Mouse (Mus musculus): ENCODE measurements around the gene Lrrc51. TPM values are rescaled to one million over a fixed set of nuclear protein-coding genes. Genes with fewer than 3 reads are reported as not detected.

The Lrrc51 gene
- polyA plus RNA-seq, 1 experiment from 2014 or later, result 9.1 TPM

DNA sequence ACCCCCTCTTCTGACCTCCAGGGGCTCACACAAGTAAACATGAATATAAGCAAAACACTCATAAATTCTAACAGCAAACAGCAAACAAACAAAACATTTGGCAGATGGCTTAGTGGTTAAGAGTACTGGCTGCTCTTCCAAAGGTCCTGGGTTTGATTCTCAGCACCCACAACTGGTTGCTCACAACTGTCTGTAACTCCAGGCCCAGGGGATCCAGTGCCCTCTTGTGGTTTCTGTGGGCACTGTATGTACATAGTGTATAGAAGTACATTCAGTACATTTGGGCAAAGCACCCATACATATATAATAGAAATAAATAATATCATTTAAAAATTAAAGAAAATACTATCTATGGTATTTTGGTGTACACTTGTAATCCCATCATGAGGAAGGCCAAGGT, 30.8 kb downstream of the Lrrc51 start:
- Histone ChIP-seq H3K27ac (no peak overlapping the region), H3K9me3 (no peaks in the 10 kb centered on the region), H3K4me1 (peaks cover 18% of the 10 kb centered on the region), H3K4me2 (no peak overlapping the region), H3K4me3 (no peak overlapping the region), H3K9ac (no peak overlapping the region), H3K36me3 (replicated peaks) (0 out of 2 replicates have a peak, but pooled peaks cover 3% of the 10 kb centered on the region), H3K27me3 (replicated peaks) (no peaks in the 10 kb centered on the region)
- ATAC-seq (replicated peaks), result no peak

DNA sequence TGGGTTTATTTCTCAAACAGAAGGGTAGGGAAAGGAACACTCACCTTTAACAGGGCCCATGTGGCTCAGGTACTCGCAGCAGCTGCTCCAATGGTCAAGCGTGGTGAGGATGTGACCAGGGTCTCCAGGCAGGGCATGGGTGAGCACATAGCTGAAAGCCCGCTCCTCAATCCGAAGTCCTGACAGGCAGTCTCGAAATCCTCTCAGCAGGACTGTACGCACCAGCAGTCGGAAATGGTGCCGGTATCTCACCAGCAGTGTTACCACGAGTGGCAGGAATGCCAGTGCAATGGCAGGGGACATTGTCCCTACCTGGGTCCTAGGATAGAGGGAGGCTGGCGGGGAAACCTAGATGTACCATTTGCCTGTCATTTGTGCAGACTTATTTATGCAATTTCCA, 31.7 kb downstream of the Lrrc51 start:
- WGBS, result 93% methylated on average over 10 of the region's 10 CpGs

GRCm38 (mm10) chr7:101900331-101901097, 33.2 kb downstream of the Lrrc51 start:
- H3K4me1 ChIP-seq, result peaks cover 13% of the 10 kb centered on the region
- H3K27me3 ChIP-seq (replicated peaks), result no peaks in the 10 kb centered on the region
- no peak overlapping the region for H3K9ac ChIP-seq
- H3K4me3 ChIP-seq, result no peak overlapping the region
- no peak for ATAC-seq (replicated peaks)
- H3K4me2 ChIP-seq, result no peak overlapping the region
- WGBS, result 96% methylated on average over 16 of the region's 16 CpGs
- H3K36me3 ChIP-seq (replicated peaks), result 0 out of 2 replicates have a peak, but pooled peaks cover 3% of the 10 kb centered on the region
- H3K9me3 ChIP-seq, result no peaks in the 10 kb centered on the region
- no peak overlapping the region for H3K27ac ChIP-seq

More for the DNA sequence above, 31.7 kb downstream of the Lrrc51 start:
- Histone ChIP-seq H3K4me3 (no peak overlapping the region), H3K27me3 (replicated peaks) (no peaks in the 10 kb centered on the region), H3K36me3 (replicated peaks) (0 out of 2 replicates have a peak, but pooled peaks cover 3% of the 10 kb centered on the region), H3K27ac (no peak overlapping the region), H3K4me2 (no peak overlapping the region), H3K9ac (no peak overlapping the region), H3K9me3 (no peaks in the 10 kb centered on the region), H3K4me1 (peaks cover 19% of the 10 kb centered on the region)
- ATAC-seq (replicated peaks), result no peak

DNA sequence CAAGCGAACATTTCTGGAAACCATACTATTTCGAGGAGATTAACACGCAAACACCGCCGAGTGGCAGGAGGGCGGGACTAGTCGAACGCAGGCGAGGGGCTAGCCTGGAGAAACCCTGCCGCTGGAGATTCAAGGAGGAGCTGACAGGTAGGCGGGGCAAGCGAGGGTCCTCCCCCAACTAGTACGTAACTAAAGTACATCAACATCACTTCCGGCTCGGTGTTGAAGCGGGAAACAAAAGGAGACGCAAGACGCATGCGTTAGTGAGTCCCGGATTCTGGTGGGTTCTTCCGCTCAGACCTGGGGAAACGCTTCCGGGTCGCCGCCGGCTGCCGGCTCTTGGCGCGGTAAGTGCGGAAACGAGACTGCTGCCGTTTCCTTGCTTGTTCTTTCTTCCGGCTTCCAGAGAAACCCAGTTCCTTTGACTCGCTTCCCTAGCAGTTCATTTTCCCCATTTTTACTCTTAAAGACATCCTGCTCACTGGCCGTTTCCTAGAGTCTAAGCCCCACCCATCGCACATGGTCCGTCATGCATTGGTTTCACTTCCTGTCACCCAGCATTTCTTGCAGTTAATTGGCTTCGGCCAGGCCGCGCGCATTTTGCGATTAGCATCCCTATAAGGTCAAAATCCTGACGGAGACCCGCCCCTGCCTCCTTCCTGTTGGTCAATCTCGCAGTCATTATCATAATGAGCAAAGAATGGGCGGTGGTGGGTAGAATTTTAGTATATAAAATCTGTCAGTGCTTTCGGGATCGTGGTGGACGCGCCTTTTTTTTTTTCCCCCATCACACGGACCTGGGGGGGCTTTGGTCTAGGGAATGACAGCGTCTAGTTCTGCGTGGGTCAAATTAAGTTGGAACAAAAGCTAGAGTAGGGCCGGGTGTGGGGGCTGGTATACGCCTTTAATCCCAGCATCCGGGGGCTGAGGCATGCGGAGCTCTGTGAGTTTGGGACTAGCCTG, 37.3 kb downstream of the Lrrc51 start:
- Histone ChIP-seq H3K36me3 (replicated peaks) (0 out of 2 replicates have a peak, but pooled peaks cover 3% of the 10 kb centered on the region), H3K27me3 (replicated peaks) (no peaks in the 10 kb centered on the region), H3K4me2 (peak overlapping the region; percentile 49), H3K4me3 (peak overlapping the region; percentile 73), H3K9ac (peak overlapping the region; percentile 65), H3K4me1 (peaks cover 16% of the 10 kb centered on the region), H3K9me3 (no peaks in the 10 kb centered on the region), H3K27ac (peak overlapping the region; percentile 94)
- whole genome bisulfite sequencing, result under 1% methylated on average over 57 of the region's 57 CpGs
- ATAC-seq (replicated peaks), result peak; percentile 98

GRCm38 (mm10) chr7:101895695-101896094, 38.0 kb downstream of the Lrrc51 start:
- H3K9ac ChIP-seq, result peak overlapping the region; percentile 65
- WGBS, result 36% methylated on average over 9 of the region's 9 CpGs
- 0 out of 2 replicates have a peak, but pooled peaks cover 3% of the 10 kb centered on the region for H3K36me3 ChIP-seq (replicated peaks)
- H3K27me3 ChIP-seq (replicated peaks), result no peaks in the 10 kb centered on the region
- peak overlapping the region; percentile 38 for H3K4me2 ChIP-seq
- no peaks in the 10 kb centered on the region for H3K9me3 ChIP-seq
- H3K27ac ChIP-seq, result peak overlapping the region; percentile 94
- H3K4me1 ChIP-seq, result peaks cover 16% of the 10 kb centered on the region
- peak overlapping the region; percentile 73 for H3K4me3 ChIP-seq
- ATAC-seq (replicated peaks), result no peak; the same call in 1 of the 2 replicates

- ATAC-seq (replicated peaks), result no peak
- 87% methylated on average over 4 of the region's 4 CpGs for WGBS
- Histone ChIP-seq H3K9ac (no peak overlapping the region), H3K27ac (no peak overlapping the region), H3K4me1 (no peaks in the 10 kb centered on the region), H3K27me3 (replicated peaks) (no peaks in the 10 kb centered on the region), H3K4me2 (no peak overlapping the region), H3K9me3 (no peaks in the 10 kb centered on the region), H3K36me3 (replicated peaks) (no peaks in the 10 kb centered on the region), H3K4me3 (no peak overlapping the region)
These were observed 45.2 kb downstream of the Lrrc51 start for GRCm38 (mm10) chr7:101888460-101888859.

DNA sequence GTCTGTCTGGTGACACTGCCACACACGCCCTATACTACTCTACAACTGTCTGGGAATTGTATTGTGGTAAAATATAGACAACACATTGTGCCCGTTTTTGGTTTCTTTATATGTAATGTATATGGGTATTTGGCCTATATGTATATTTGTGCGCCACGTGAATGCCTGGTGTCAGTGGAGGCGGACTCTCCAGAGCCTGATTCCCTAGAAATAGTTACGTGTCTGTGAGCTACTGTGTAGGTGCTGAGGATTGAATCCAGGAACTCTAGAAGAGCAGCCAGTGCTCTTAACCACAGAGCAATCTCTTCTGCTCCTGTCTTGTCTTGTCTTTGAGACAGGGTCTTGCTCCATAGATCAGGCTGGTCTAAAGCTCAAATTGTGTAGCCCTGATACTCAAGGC, 47.4 kb downstream of the Lrrc51 start:
- Histone ChIP-seq H3K9me3 (no peaks in the 10 kb centered on the region), H3K4me1 (no peaks in the 10 kb centered on the region), H3K36me3 (replicated peaks) (no peaks in the 10 kb centered on the region), H3K4me2 (no peak overlapping the region), H3K27me3 (replicated peaks) (no peaks in the 10 kb centered on the region), H3K27ac (no peak overlapping the region), H3K4me3 (no peak overlapping the region), H3K9ac (no peak overlapping the region)
- 87% methylated on average over 6 of the region's 6 CpGs for WGBS
- ATAC-seq (replicated peaks), result no peak

- ATAC-seq (replicated peaks), result no peak
- no peak overlapping the region for H3K27ac ChIP-seq
These were observed 49.5 kb downstream of the Lrrc51 start for GRCm38 (mm10) chr7:101884160-101884559.

GRCm38 (mm10) chr7:101882413-101883154, 51.1 kb downstream of the Lrrc51 start:
- Histone ChIP-seq H3K4me2 (no peak overlapping the region), H3K36me3 (replicated peaks) (no peaks in the 10 kb centered on the region), H3K9me3 (no peaks in the 10 kb centered on the region), H3K27me3 (replicated peaks) (no peaks in the 10 kb centered on the region), H3K27ac (no peak overlapping the region), H3K9ac (no peak overlapping the region), H3K4me3 (no peak overlapping the region), H3K4me1 (no peaks in the 10 kb centered on the region)
- no peak for ATAC-seq (replicated peaks)
- 64% methylated on average over 9 of the region's 9 CpGs for WGBS

More at GRCm38 (mm10) chr7:101884160-101884559, 49.5 kb downstream of the Lrrc51 start:
- 94% methylated on average over 4 of the region's 4 CpGs for WGBS
- no peak overlapping the region for H3K4me2 ChIP-seq
- no peak overlapping the region for H3K4me3 ChIP-seq
- H3K36me3 ChIP-seq (replicated peaks), result no peaks in the 10 kb centered on the region
- H3K9ac ChIP-seq, result no peak overlapping the region
- no peaks in the 10 kb centered on the region for H3K4me1 ChIP-seq
- H3K9me3 ChIP-seq, result no peaks in the 10 kb centered on the region
- H3K27me3 ChIP-seq (replicated peaks), result no peaks in the 10 kb centered on the region

GRCm38 (mm10) chr7:101880855-101881254, 52.8 kb downstream of the Lrrc51 start:
- no peak overlapping the region for H3K27ac ChIP-seq
- no peak overlapping the region for H3K4me3 ChIP-seq
- ATAC-seq (replicated peaks), result no peak
- no peaks in the 10 kb centered on the region for H3K4me1 ChIP-seq
- no peaks in the 10 kb centered on the region for H3K27me3 ChIP-seq (replicated peaks)
- no peak overlapping the region for H3K9ac ChIP-seq
- H3K36me3 ChIP-seq (replicated peaks), result no peaks in the 10 kb centered on the region
- no peak overlapping the region for H3K4me2 ChIP-seq
- WGBS, result 81% methylated on average over 4 of the region's 4 CpGs
- no peaks in the 10 kb centered on the region for H3K9me3 ChIP-seq

GRCm38 (mm10) chr7:101875978-101876377, 57.7 kb downstream of the Lrrc51 start:
- Histone ChIP-seq H3K27me3 (replicated peaks) (no peaks in the 10 kb centered on the region), H3K9me3 (no peaks in the 10 kb centered on the region), H3K4me3 (no peak overlapping the region), H3K4me1 (no peaks in the 10 kb centered on the region), H3K4me2 (no peak overlapping the region), H3K27ac (no peak overlapping the region), H3K9ac (no peak overlapping the region), H3K36me3 (replicated peaks) (no peaks in the 10 kb centered on the region)
- ATAC-seq (replicated peaks), result no peak
- WGBS, result 93% methylated on average over 1 of the region's 1 CpGs

DNA sequence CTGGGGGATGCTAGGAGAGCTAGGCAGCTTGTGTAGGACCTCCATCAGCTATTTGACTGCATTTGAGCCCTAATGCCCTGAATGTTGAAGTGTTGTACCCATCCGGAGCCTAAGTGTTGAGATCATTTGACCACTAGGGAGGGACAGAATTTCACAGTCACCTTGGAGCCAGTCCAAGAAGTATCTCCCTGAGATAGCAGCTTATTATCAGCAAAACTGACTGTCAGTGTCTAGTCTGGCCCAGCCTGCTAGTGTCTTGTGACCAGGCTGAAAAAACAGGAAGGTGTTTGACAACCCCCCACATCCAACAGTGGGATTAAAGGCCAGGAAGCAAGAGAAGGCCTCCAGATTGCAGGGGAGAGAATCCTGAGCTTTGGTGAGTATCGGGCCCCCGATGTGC, 62.4 kb downstream of the Lrrc51 start:
- Histone ChIP-seq H3K4me3 (no peak overlapping the region), H3K36me3 (replicated peaks) (no peaks in the 10 kb centered on the region), H3K9me3 (no peaks in the 10 kb centered on the region), H3K9ac (no peak overlapping the region), H3K27me3 (replicated peaks) (no peaks in the 10 kb centered on the region), H3K27ac (no peak overlapping the region), H3K4me2 (no peak overlapping the region), H3K4me1 (peaks cover 6% of the 10 kb centered on the region; the same call in 1 of the 2 replicates)
- WGBS, result 92% methylated on average over 3 of the region's 3 CpGs
- no peak for ATAC-seq (replicated peaks)
